Mouse (Mus musculus): Measurements from ENCODE around the gene Ceacam10. TPM values are rescaled to one million over a fixed set of nuclear protein-coding genes. Genes with fewer than 3 reads are reported as not detected.

The Ceacam10 gene
- polyA plus RNA-seq, 1 experiment from 2014 or later, result 2.3 TPM

DNA sequence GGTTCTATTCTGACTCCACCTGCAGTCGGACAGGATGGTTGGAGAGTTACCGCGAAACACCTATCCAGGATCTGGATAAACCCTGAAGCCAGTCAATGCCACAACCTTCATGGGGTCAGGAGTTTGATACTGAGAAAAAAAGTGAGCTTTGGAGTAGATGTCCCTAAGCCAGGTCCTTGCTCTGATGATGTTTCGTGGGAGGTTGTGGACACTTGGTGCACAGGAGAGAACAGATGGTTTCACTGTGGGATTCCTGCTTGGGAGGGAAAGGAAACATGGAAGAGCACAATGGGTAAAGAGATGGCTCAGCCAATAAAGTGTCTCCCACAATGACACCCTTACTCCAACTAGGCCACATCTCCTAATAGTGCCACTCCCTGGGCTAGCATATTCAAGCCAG lies 50.2 kb downstream of the Ceacam10 start:
- Histone ChIP-seq H3K4me3 (ENCODE audit: low read depth, low read length) (no peak overlapping the region), H3K36me3 (ENCODE audit: control insufficient read depth, insufficient read depth, low read length) (no peaks in the 10 kb centered on the region)
- WGBS, result 91% methylated on average over 4 of the region's 4 CpGs

More for the DNA sequence above, 50.2 kb downstream of the Ceacam10 start:
- ATAC-seq (ENCODE audit: low FRiP score, low TSS enrichment), result no peak
- H3K4me2 ChIP-seq (replicated peaks; ENCODE audit: low read depth), result no peak overlapping the region
- TF ChIP-seq CTCF (IDR thresholded peaks at IDR 0.05; ENCODE audit: low read depth) (no peak), EP300 (optimal IDR thresholded peaks at IDR 0.05) (no peak)
- no peaks in the 10 kb centered on the region for H3K4me1 ChIP-seq (replicated peaks; ENCODE audit: control insufficient read depth, insufficient read depth)
- no peak overlapping the region for H3K9ac ChIP-seq (ENCODE audit: low read length)
- no peak for DNase-seq (ENCODE audit: low spot score)
- H3K9me3 ChIP-seq (ENCODE audit: control insufficient read depth, low read length), result no peaks in the 10 kb centered on the region
- no peak overlapping the region for H3K27ac ChIP-seq (replicated peaks)
- no peaks in the 10 kb centered on the region for H3K27me3 ChIP-seq (ENCODE audit: control insufficient read depth, insufficient read depth, low read length)

Other genes with a start within 250 kb of the Ceacam10 start
- 4.3 and 5.7 TPM in 2 replicates for gene Irgq, start 246.5 kb upstream of the Ceacam10 start, polyA plus RNA-seq (2015; fragmentation: Nextera tagmentation; extraction: Ambion mirVana)
- 61.2 and 62.9 TPM in 2 replicates for gene Pinlyp, start 231.1 kb upstream of the Ceacam10 start, polyA plus RNA-seq (2015; fragmentation: Nextera tagmentation; extraction: Ambion mirVana)
- gene Xrcc1, start 230.9 kb upstream of the Ceacam10 start, polyA plus RNA-seq (2015; fragmentation: Nextera tagmentation; extraction: Ambion mirVana), result 27.4 and 31.4 TPM in 2 replicates
- gene Ethe1, start 189.7 kb upstream of the Ceacam10 start, polyA plus RNA-seq (2015; fragmentation: Nextera tagmentation; extraction: Ambion mirVana), result 120 and 128 TPM in 2 replicates
- gene Zfp575, start 189.6 kb upstream of the Ceacam10 start, polyA plus RNA-seq (2015; fragmentation: Nextera tagmentation; extraction: Ambion mirVana), result 3.6 and 4.0 TPM in 2 replicates
- gene Phldb3, start 166.4 kb upstream of the Ceacam10 start, polyA plus RNA-seq (2015; fragmentation: Nextera tagmentation; extraction: Ambion mirVana), result 1.2 TPM in 2 replicates
- 277 and 306 TPM in 2 replicates for gene Lypd3, start 140.7 kb upstream of the Ceacam10 start, polyA plus RNA-seq (2015; fragmentation: Nextera tagmentation; extraction: Ambion mirVana)
- 0.15 TPM in 1 of 2 replicates, not detected in the other for gene Tex101, start 100.5 kb upstream of the Ceacam10 start, polyA plus RNA-seq (2015; fragmentation: Nextera tagmentation; extraction: Ambion mirVana)
- not detected in 2 replicates for gene BC049730, start 68.0 kb upstream of the Ceacam10 start, polyA plus RNA-seq (2015; fragmentation: Nextera tagmentation; extraction: Ambion mirVana)
- not detected in 2 replicates for gene Gm4763, start 50.3 kb upstream of the Ceacam10 start, polyA plus RNA-seq (2015; fragmentation: Nextera tagmentation; extraction: Ambion mirVana)
- 12.2 and 12.3 TPM in 2 replicates for gene Cd177, start 16.9 kb upstream of the Ceacam10 start, polyA plus RNA-seq (2015; fragmentation: Nextera tagmentation; extraction: Ambion mirVana)
- 10.4 and 15.8 TPM in 2 replicates for gene Gm9844, start 85.0 kb downstream of the Ceacam10 start, polyA plus RNA-seq (2015; fragmentation: Nextera tagmentation; extraction: Ambion mirVana)
- not detected in 2 replicates for gene Lypd4, start 92.7 kb downstream of the Ceacam10 start, polyA plus RNA-seq (2015; fragmentation: Nextera tagmentation; extraction: Ambion mirVana)
- not detected in 2 replicates for gene Dmrtc2, start 92.9 kb downstream of the Ceacam10 start, polyA plus RNA-seq (2015; fragmentation: Nextera tagmentation; extraction: Ambion mirVana)
- 2,060 and 2,085 TPM in 2 replicates for gene Rps19, start 107.2 kb downstream of the Ceacam10 start, polyA plus RNA-seq (2015; fragmentation: Nextera tagmentation; extraction: Ambion mirVana)
- gene Cd79a, start 120.2 kb downstream of the Ceacam10 start, polyA plus RNA-seq (2015; fragmentation: Nextera tagmentation; extraction: Ambion mirVana), result 0.25 and 0.44 TPM in 2 replicates
- gene Arhgef1, start 125.7 kb downstream of the Ceacam10 start, polyA plus RNA-seq (2015; fragmentation: Nextera tagmentation; extraction: Ambion mirVana), result 45.2 and 49.9 TPM in 2 replicates
- not detected in 2 replicates for gene Gm4881, start 167.3 kb downstream of the Ceacam10 start, polyA plus RNA-seq (2015; fragmentation: Nextera tagmentation; extraction: Ambion mirVana)
- 290 and 293 TPM in 2 replicates for gene Rabac1, start 195.5 kb downstream of the Ceacam10 start, polyA plus RNA-seq (2015; fragmentation: Nextera tagmentation; extraction: Ambion mirVana)
- gene Atp1a3, start 228.8 kb downstream of the Ceacam10 start, polyA plus RNA-seq (2015; fragmentation: Nextera tagmentation; extraction: Ambion mirVana), result 1.6 and 2.4 TPM in 2 replicates